Mouse (Mus musculus): ENCODE data around the gene Rnf181. TPM values are rescaled to one million over a fixed set of nuclear protein-coding genes. Genes with fewer than 3 reads are reported as not detected.

Rnf181 gene
- polyA plus RNA-seq, 1 experiment from 2014 or later, result 86.5 TPM

DNA sequence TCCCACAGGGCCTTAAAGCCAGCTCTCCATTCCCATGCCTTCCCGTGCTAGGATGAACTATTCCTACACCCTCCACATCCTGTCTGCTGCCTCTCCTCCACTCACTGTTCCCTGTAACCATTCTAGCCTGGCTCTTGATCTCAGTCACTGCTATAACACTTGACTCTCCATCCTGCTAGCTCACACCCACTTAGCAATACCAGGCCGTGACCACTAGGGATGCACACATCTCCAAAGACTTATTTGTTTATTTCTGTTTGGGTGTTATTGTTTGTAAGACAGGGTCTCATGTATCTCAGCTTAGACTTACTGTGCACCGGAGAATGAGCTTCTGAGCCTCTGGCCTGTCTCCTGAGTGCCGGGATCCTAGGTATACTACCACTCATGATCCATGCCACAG lies 2.8 kb upstream of the Rnf181 start:
- H3K4me1 ChIP-seq (ENCODE audit: control insufficient read depth, low read depth, low read length), result peaks cover 23% of the 10 kb centered on the region
- no peak overlapping the region for H3K4me3 ChIP-seq (ENCODE audit: low read depth, low read length)
- H3K9me3 ChIP-seq (replicated peaks; ENCODE audit: control insufficient read depth, low read length), result no peaks in the 10 kb centered on the region
- no peak overlapping the region for H3K4me2 ChIP-seq (ENCODE audit: low read depth, low read length)
- no peaks in the 10 kb centered on the region for H3K27me3 ChIP-seq (ENCODE audit: control insufficient read depth, insufficient read depth, low read depth, low read length)
- no peak overlapping the region for H3K27ac ChIP-seq (ENCODE audit: low read length)
- peaks cover 3% of the 10 kb centered on the region for H3K36me3 ChIP-seq (ENCODE audit: control insufficient read depth, insufficient read depth)
- 78% methylated on average over 4 of the region's 4 CpGs for WGBS (ENCODE audit: insufficient replicate concordance)
- ATAC-seq (ENCODE audit: low read depth), result no peak
- no peak overlapping the region for H3K9ac ChIP-seq (ENCODE audit: low read depth, low read length)

DNA sequence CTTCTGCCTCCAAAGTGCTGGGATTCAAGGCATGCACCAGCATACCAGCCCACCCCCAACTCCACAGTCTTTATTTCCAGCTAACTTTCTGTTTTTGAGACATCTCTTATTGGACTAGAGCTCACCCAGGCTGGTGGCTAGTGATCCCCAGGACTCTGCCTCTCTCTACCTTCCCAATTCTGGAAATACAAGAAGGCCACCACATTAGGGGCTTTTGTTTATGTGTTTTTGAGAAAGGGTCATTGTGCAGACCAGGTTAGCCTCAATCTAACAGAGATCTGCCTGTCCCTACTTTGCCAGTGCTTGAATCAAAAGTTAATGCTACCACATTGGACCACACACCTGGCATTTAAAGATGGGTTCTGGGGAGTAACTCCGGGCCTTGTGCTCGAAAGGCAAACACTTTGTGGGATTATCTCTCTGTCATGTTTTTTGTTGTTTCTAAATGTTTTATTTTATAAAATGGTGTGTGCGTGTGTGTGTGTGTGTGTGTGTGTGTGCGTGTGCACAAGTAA lies 761 bp upstream of the Rnf181 start:
- Histone ChIP-seq H3K4me3 (ENCODE audit: low read depth, low read length) (no peak overlapping the region), H3K9me3 (replicated peaks; ENCODE audit: control insufficient read depth, low read length) (no peaks in the 10 kb centered on the region), H3K27ac (ENCODE audit: low read length) (no peak overlapping the region), H3K4me2 (ENCODE audit: low read depth, low read length) (no peak overlapping the region), H3K27me3 (ENCODE audit: control insufficient read depth, insufficient read depth, low read depth, low read length) (no peaks in the 10 kb centered on the region), H3K9ac (ENCODE audit: low read depth, low read length) (no peak overlapping the region), H3K36me3 (ENCODE audit: control insufficient read depth, insufficient read depth) (peaks cover 3% of the 10 kb centered on the region), H3K4me1 (ENCODE audit: control insufficient read depth, low read depth, low read length) (peaks cover 18% of the 10 kb centered on the region)
- WGBS (ENCODE audit: insufficient replicate concordance), result 72% methylated on average over 4 of the region's 4 CpGs
- no peak for ATAC-seq (ENCODE audit: low read depth)

DNA sequence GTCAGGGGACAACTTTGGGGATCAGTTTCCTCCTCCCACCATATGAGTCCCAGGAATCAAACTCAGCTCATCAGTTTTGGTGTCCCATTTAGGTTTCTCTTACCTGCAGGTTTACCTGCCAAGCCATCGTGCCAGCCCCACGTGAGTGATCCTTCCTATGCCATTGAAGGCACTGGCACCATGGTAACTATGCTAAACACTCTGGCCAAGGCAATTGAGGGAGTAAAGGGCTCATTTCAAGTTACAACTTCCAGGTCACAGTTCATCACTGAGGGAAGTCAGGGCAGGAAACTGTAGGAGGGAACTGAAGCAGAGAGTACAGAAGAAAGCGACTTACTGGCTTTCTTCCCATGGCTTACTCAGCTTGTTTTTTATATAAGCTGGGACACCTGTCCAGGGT lies 452 bp downstream of the Rnf181 start:
- Histone ChIP-seq H3K27me3 (ENCODE audit: control insufficient read depth, insufficient read depth, low read depth, low read length) (no peaks in the 10 kb centered on the region), H3K9me3 (replicated peaks; ENCODE audit: control insufficient read depth, low read length) (no peaks in the 10 kb centered on the region), H3K36me3 (ENCODE audit: control insufficient read depth, insufficient read depth) (peaks cover 3% of the 10 kb centered on the region), H3K4me2 (ENCODE audit: low read depth, low read length) (no peak overlapping the region), H3K9ac (ENCODE audit: low read depth, low read length) (no peak overlapping the region), H3K27ac (ENCODE audit: low read length) (no peak overlapping the region), H3K4me1 (ENCODE audit: control insufficient read depth, low read depth, low read length) (peaks cover 16% of the 10 kb centered on the region), H3K4me3 (ENCODE audit: low read depth, low read length) (no peak overlapping the region)
- 58% methylated on average over 3 of the region's 3 CpGs for WGBS (ENCODE audit: insufficient replicate concordance)
- no peak for ATAC-seq (ENCODE audit: low read depth)

DNA sequence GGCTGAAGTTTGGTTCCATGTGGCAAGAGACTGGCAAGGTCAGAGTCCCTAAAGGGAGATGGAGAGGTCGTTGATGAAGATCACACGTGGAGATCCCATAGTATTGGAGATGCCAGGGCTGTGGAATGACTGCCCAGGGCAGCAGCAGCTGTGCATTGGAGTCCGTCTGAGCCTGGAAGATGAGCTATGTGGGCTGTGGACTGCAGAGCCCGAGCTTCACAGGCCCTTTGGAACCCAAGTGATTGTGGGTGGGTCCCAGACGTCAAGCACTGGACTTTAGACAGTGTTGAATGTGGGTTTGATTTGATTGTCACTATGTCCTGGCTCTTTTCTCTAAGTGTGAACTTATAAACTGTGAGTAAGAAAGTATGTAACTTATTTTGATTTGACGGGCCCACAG lies 1.8 kb downstream of the Rnf181 start:
- H3K4me2 ChIP-seq (ENCODE audit: low read depth, low read length), result no peak overlapping the region
- H3K9me3 ChIP-seq (replicated peaks; ENCODE audit: control insufficient read depth, low read length), result no peaks in the 10 kb centered on the region
- H3K4me3 ChIP-seq (ENCODE audit: low read depth, low read length), result no peak overlapping the region
- 49% methylated on average over 6 of the region's 6 CpGs for WGBS (ENCODE audit: insufficient replicate concordance)
- peaks cover 10% of the 10 kb centered on the region for H3K36me3 ChIP-seq (ENCODE audit: control insufficient read depth, insufficient read depth)
- no peak overlapping the region for H3K9ac ChIP-seq (ENCODE audit: low read depth, low read length)
- H3K27me3 ChIP-seq (ENCODE audit: control insufficient read depth, insufficient read depth, low read depth, low read length), result no peaks in the 10 kb centered on the region
- ATAC-seq (ENCODE audit: low read depth), result no peak
- peaks cover 22% of the 10 kb centered on the region for H3K4me1 ChIP-seq (ENCODE audit: control insufficient read depth, low read depth, low read length)
- no peak overlapping the region for H3K27ac ChIP-seq (ENCODE audit: low read length)

DNA sequence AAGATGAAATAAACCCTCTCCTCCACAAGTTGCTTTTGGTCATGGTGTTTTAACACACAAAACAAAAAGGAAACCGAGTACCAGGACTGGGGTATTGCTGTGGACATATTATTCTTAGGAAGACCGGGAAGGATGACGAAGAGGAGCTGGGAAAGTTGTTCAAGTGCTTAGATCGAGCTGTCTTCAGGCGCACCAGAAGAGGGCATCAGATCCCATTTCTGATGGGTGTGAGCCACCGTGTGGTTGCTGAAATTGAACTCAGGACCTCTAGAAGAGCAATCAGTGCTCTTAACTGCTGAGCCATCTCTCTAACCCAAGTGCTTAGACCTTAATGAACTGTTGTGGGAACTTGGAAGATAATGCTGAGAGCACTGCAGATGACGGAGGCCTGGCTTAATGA lies 2.7 kb downstream of the Rnf181 start:
- H3K4me3 ChIP-seq (ENCODE audit: low read depth, low read length), result no peak overlapping the region
- no peak for ATAC-seq (ENCODE audit: low read depth)
- WGBS (ENCODE audit: insufficient replicate concordance), result 38% methylated on average over 7 of the region's 7 CpGs
- no peak overlapping the region for H3K27ac ChIP-seq (ENCODE audit: low read length)
- peaks cover 17% of the 10 kb centered on the region for H3K36me3 ChIP-seq (ENCODE audit: control insufficient read depth, insufficient read depth)
- H3K27me3 ChIP-seq (ENCODE audit: control insufficient read depth, insufficient read depth, low read depth, low read length), result no peaks in the 10 kb centered on the region
- peaks cover 24% of the 10 kb centered on the region for H3K4me1 ChIP-seq (ENCODE audit: control insufficient read depth, low read depth, low read length)
- no peak overlapping the region for H3K9ac ChIP-seq (ENCODE audit: low read depth, low read length)
- H3K9me3 ChIP-seq (replicated peaks; ENCODE audit: control insufficient read depth, low read length), result no peaks in the 10 kb centered on the region
- no peak overlapping the region for H3K4me2 ChIP-seq (ENCODE audit: low read depth, low read length)

DNA sequence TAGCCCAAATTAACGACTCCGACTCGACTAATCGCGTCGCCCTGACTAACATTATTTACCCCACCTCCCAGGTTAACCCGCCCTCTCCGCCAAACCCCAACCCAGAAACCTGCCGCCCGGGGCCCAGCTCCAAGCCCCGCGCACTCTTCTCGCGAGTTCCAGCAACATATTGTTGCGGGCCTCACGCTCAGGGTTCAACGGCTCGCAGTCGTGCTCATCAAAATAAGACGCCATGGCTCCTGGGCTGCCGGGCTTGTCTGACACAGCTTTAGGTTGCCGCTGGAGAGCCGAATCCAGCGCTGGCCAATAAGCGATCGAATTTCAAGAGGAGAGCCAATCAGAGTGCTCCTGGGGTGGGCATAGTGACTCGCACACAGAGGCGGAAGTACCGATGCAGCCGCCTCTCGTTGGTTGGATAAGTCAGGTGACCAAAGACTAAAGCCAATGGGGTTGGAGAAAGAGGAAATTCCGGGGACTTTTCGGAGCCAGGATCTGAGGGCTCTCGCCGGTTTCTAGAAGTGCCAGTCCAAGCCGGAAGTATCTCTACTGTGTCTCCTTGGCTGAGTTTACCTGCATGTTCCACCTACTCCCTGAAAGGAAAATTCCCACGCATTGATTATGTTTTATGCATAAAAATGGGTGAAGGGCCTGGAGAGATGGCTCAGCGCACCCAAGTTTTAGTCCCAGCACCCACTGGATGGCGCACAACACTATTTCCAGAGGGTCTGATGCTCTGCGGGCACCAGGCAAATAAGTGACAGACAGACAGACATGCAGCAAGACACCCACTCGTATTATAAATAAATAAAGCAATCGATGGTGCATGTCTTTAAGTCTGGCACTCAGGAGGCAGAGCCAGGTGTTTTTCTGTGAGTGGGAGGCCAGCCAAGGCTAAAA lies 4.4 kb downstream of the Rnf181 start:
- WGBS (ENCODE audit: insufficient replicate concordance), result under 1% methylated on average over 42 of the region's 42 CpGs
- Histone ChIP-seq H3K4me1 (ENCODE audit: control insufficient read depth, low read depth, low read length) (peaks cover 36% of the 10 kb centered on the region), H3K9me3 (replicated peaks; ENCODE audit: control insufficient read depth, low read length) (no peaks in the 10 kb centered on the region), H3K9ac (ENCODE audit: low read depth, low read length) (peak overlapping the region; percentile 87), H3K27me3 (ENCODE audit: control insufficient read depth, insufficient read depth, low read depth, low read length) (no peaks in the 10 kb centered on the region), H3K36me3 (ENCODE audit: control insufficient read depth, insufficient read depth) (peaks cover 16% of the 10 kb centered on the region), H3K4me3 (ENCODE audit: low read depth, low read length) (peak overlapping the region; percentile 80), H3K4me2 (ENCODE audit: low read depth, low read length) (peak overlapping the region; percentile 70), H3K27ac (ENCODE audit: low read length) (peak overlapping the region; percentile 91)
- peak; percentile 97 for ATAC-seq (ENCODE audit: low read depth)

DNA sequence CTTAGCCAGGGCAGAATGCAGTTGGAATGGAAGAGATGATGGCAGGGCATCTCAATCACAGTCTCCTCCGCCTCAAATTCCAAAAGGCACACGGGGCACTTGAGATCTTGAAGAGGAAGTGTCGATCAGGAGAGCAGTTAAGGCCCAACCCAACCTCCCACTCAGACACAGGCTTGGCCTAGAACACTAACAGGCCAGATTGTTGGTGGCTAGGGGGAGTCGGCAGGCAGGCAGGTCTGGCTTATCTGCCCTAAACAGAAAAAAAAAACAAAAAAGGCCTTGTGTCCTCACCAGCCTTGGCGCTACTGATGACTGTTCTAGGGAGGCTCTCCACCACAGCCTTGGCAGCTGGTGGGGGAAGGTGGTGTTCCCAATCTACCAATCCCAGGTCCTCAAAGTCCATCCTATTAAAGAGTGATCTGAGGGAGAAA lies 5.6 kb downstream of the Rnf181 start:
- Histone ChIP-seq H3K9me3 (replicated peaks; ENCODE audit: control insufficient read depth, low read length) (no peaks in the 10 kb centered on the region), H3K36me3 (ENCODE audit: control insufficient read depth, insufficient read depth) (peaks cover 16% of the 10 kb centered on the region), H3K4me1 (ENCODE audit: control insufficient read depth, low read depth, low read length) (peaks cover 42% of the 10 kb centered on the region), H3K4me2 (ENCODE audit: low read depth, low read length) (peak overlapping the region; percentile 57), H3K4me3 (ENCODE audit: low read depth, low read length) (peak overlapping the region; percentile 80), H3K27me3 (ENCODE audit: control insufficient read depth, insufficient read depth, low read depth, low read length) (peaks cover 6% of the 10 kb centered on the region), H3K9ac (ENCODE audit: low read depth, low read length) (peak overlapping the region; percentile 87), H3K27ac (ENCODE audit: low read length) (peak overlapping the region; percentile 47)
- ATAC-seq (ENCODE audit: low read depth), result no peak
- WGBS (ENCODE audit: insufficient replicate concordance), result 21% methylated on average over 5 of the region's 5 CpGs

DNA sequence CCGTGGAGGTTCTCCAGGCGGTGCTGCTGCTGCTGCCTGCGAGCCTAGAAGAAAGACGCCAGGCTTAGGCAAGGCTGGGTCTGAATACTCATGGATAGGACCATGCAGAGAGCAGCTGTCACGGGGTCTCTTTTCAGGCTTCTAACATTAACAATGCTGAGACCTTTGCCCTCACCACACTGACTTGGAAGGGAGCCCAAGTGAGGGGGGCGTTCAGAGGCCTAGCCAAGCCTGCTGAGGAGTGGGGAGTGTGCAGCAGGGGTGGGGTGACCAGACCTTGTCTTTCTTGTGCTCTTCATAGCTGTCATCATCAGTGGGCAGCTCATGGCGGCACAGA lies 6.2 kb downstream of the Rnf181 start:
- no peak for ATAC-seq (ENCODE audit: low read depth)
- Histone ChIP-seq H3K27ac (ENCODE audit: low read length) (peak overlapping the region; percentile 47), H3K9me3 (replicated peaks; ENCODE audit: control insufficient read depth, low read length) (no peaks in the 10 kb centered on the region), H3K4me3 (ENCODE audit: low read depth, low read length) (peak overlapping the region; percentile 80), H3K4me1 (ENCODE audit: control insufficient read depth, low read depth, low read length) (peaks cover 43% of the 10 kb centered on the region), H3K9ac (ENCODE audit: low read depth, low read length) (no peak overlapping the region), H3K36me3 (ENCODE audit: control insufficient read depth, insufficient read depth) (peaks cover 16% of the 10 kb centered on the region), H3K4me2 (ENCODE audit: low read depth, low read length) (peak overlapping the region; percentile 57), H3K27me3 (ENCODE audit: control insufficient read depth, insufficient read depth, low read depth, low read length) (peaks cover 12% of the 10 kb centered on the region)
- 86% methylated on average over 7 of the region's 7 CpGs for WGBS (ENCODE audit: insufficient replicate concordance)

DNA sequence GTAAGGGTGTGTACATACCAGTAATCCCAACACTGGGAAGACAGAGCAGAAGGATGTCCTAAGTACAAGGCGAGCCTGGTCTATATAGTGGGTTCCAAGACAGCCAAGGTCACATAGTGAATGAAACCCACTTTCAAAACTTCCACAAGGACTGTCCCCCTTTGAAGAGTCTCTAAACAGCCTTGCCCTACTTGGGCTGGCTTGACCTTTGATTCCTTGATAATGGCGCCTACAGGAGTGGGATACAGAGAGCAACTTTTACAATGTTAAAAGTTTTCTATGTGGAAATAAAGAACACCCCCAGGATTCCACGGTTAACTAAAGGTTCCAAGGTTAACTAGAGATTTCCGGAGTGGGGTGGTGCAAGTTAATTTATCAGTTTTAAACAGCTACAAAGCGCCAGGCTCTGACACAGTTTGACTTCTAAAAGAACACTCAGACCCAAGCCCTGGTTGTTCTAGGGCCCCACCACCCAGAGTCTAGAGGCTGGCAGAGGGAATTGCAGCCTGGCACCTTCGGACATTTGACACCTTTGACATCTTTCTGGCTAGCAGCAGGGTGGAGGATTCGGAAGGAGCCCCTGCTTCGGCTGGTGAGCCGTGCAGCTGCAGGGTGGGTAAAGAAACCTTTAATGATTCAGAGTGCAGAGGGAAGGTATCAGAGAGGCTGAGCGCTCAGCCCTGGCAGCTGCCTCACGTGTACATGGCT lies 6.7 kb downstream of the Rnf181 start:
- H3K9me3 ChIP-seq (replicated peaks; ENCODE audit: control insufficient read depth, low read length), result no peaks in the 10 kb centered on the region
- no peak overlapping the region for H3K9ac ChIP-seq (ENCODE audit: low read depth, low read length)
- H3K4me3 ChIP-seq (ENCODE audit: low read depth, low read length), result no peak overlapping the region
- peaks cover 48% of the 10 kb centered on the region for H3K4me1 ChIP-seq (ENCODE audit: control insufficient read depth, low read depth, low read length)
- 68% methylated on average over 11 of the region's 11 CpGs for WGBS (ENCODE audit: insufficient replicate concordance)
- peak overlapping the region; percentile 47 for H3K27ac ChIP-seq (ENCODE audit: low read length)
- peaks cover 17% of the 10 kb centered on the region for H3K27me3 ChIP-seq (ENCODE audit: control insufficient read depth, insufficient read depth, low read depth, low read length)
- H3K4me2 ChIP-seq (ENCODE audit: low read depth, low read length), result peak overlapping the region; percentile 27; the same call in 1 of the 2 replicates
- peaks cover 16% of the 10 kb centered on the region for H3K36me3 ChIP-seq (ENCODE audit: control insufficient read depth, insufficient read depth)
- no peak for ATAC-seq (ENCODE audit: low read depth)
